Mouse (Mus musculus) forebrain, embryonic 10.5 days (tissue): ENCODE results near the gene Il1f9. TPM values are rescaled to one million over a fixed set of nuclear protein-coding genes. Genes with fewer than 3 reads are reported as not detected.
A peak's percentile ranks its signal among the peaks of the same experiment; 100 is the strongest.
"Not testable (repeated sequence)": the region's sequence is repeated elsewhere in the genome, so short reads cannot be mapped to it uniquely, and the experiment has no call there.

Source experiments
- DNase-seq: peaks from one replicate; pipeline ENCODE4 v3.0.0-alpha.2; 2017; ENCODE audit warnings: low spot score; ENCODE audit errors: extremely low spot score
- H3K27ac ChIP-seq: fragments of 300-500 bp; sonication (generic); 2 replicates; pipeline ENCODE4 v1.5.1; 2016; ENCODE audit warnings: mild to moderate bottlenecking
- H3K27me3 ChIP-seq: fragments of 300-500 bp; sonication (generic); 2 replicates; pipeline ENCODE4 v1.6.1; 2016; ENCODE audit warnings: mild to moderate bottlenecking; ENCODE audit not compliant: poor library complexity, severe bottlenecking
- H3K36me3 ChIP-seq: fragments of 300-500 bp; sonication (generic); replicated peaks from 2 replicates; pipeline ENCODE4 v1.6.1; 2016; ENCODE audit warnings: mild to moderate bottlenecking, moderate library complexity
- H3K4me1 ChIP-seq: fragments of 300-500 bp; sonication (generic); 2 replicates; pipeline ENCODE4 v1.6.1; 2016
- H3K4me3 ChIP-seq: fragments of 300-500 bp; sonication (generic); 2 replicates; pipeline ENCODE4 v1.5.1; 2016; ENCODE audit warnings: mild to moderate bottlenecking, moderate library complexity
- H3K9me3 ChIP-seq: fragments of 300-500 bp; sonication (generic); 2 replicates; pipeline ENCODE4 v1.6.1; 2016; ENCODE audit warnings: mild to moderate bottlenecking, moderate library complexity
- WGBS: fragments of 180-500 bp; shearing (Covaris S2); methylation state at CpG from one replicate; pipeline ENCODE4 v1.1.7; 2016; 5-methylcytosine and 5-hydroxymethylcytosine counted together
- polyA plus RNA-seq: library from polyadenylated mRNA; unstranded; fragments of >200 nt; fragmentation: Nextera tagmentation; extraction: Ambion mirVana; gene quantifications from 2 replicates; pipeline ENCODE4 v1.2.1, GENCODE M21; 2016

The Il1f9 gene
- not detected in 2 replicates for polyA plus RNA-seq

DNA sequence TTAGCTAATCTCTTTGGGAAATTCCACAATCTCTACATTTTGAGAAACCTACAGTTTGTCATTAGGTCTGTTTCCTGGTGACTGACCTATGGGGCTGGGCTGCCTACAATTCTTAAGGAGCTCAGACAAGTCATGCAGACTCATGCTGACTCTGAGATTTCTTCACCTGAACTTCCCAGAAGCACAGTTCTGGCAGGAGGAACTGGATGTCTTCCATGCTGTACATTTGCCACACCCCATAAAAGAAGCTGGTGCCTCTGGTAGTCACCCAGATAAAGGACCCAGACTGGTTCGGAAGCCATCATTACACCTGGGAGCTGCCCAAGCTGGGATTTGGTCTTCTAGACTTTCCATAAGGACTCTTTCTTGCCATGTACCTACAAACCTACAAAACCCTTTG lies at the start of gene Il1f9:
Il1f9 (plus strand) TSS at position 301 of the 400 bp plus-strand sequence.
- DNase-seq = no peak
- Histone ChIP-seq H3K27me3 (no peaks in the 10 kb centered on the region), H3K9me3 (no peaks in the 10 kb centered on the region), H3K36me3 (no peaks in the 10 kb centered on the region), H3K4me3 (no peak within 1 kb of the TSS), H3K4me1 (no peaks in the 10 kb centered on the region), H3K27ac (no peak within 1 kb of the TSS)
- 94% methylated on average over 1 of the region's 1 CpGs for WGBS

DNA sequence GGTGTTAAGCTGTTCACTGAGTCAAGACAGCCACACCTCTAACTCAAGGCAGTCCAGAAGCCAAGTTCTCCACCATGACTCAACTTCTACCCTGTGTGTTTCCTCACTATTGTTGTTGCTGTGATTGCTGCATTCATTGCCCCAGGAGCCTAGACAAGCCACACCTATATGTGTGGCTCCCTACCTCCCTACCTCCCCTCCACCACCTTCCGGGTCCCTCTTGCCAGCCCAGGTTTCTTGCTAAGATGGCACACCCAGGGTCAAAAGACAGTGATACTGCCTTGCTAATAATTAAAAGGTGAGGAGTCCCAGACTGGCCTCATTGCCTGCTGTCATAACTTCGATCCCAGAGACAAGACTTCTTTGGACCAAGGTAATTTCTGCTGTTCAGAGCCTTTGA lies 33.4 kb upstream of the Il1f9 start, which contains the start of gene Il1f8:
Il1f8 (plus strand) TSS at position 301 of the 400 bp plus-strand sequence.
- 88% methylated on average over 2 of the region's 2 CpGs for WGBS

DNA sequence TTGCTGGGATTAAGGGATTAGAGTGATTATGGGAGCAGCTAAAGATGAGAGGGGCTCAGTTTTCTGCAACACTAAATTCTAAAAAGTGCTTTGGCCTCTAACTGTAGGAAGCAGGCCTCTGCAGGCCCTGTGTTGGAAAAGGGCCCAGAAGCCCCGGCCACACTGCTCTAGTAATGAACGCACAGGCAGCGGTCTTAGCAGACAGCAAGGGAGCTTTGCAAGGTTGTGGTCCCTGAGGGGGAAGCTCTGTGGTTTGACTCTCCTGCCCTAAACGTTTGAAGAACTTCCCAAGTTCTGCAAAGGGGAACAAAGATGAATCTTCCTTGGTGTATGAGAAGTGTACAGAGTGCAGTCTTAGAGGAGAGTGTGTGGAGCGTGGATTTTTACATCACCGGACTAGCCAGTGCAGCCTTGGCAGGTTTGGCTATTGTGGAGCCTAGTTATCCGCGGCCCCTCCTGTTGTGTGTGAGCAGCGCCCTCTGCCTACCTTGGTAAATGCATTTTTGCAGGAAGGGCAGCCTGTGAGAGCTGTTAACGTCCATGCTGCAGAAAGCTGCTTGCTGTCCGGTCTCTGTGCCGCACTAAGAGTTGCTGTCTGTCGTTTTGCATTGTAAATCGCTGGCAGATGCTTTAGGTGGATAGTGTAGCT lies 4.5 kb upstream of the Il1f9 start:
- not testable (repeated sequence) for H3K27ac ChIP-seq, H3K9me3 ChIP-seq, H3K4me1 ChIP-seq, H3K27me3 ChIP-seq, H3K36me3 ChIP-seq
- 17% methylated on average over 14 of the region's 14 CpGs for WGBS
- H3K4me3 ChIP-seq = peak overlapping the region; percentile 24; the same call in 1 of the 2 replicates
- peak; percentile 50 for DNase-seq

More for the DNA sequence above, 33.4 kb upstream of the Il1f9 start, which contains the start of gene Il1f8:
- no peaks in the 10 kb centered on the region for H3K9me3 ChIP-seq
- no peaks in the 10 kb centered on the region for H3K36me3 ChIP-seq
- H3K4me1 ChIP-seq = no peaks in the 10 kb centered on the region
- H3K4me3 ChIP-seq = no peak within 1 kb of the TSS
- DNase-seq = no peak
- H3K27me3 ChIP-seq = no peaks in the 10 kb centered on the region
- no peak within 1 kb of the TSS for H3K27ac ChIP-seq

DNA sequence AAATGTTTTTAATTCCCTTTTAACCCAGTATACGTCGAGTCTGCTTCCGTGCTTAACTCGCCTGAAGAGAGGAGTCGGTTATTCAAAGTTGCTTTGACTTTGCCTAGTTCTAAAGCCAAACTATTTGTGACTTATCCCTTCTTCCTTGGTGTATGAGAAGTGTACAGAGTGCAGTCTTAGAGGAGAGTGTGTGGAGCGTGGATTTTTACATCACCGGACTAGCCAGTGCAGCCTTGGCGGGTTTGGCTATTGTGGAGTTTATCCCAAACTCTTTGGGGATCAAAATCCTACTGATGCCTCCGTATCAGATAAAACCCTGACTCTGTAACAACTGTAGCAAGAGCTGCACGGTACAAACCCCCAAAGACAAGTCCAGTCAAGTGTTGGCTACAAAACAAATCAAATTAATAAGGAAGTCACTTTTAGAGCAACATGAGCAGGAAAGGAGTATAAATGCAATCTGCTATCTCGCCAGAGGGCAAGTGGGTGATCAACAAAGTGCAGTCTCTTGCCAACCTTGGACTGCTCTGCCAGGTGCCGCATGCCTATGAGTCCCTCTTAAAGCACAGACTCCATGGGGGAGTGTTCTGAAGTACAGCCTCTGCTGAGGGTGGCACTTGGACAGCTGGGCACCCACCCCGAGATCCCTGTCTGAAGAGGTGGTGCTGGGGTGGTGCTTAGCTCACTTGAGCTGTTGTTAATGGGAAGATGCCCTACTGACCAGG lies 3.7 kb upstream of the Il1f9 start:
- peak overlapping the region; percentile 24; the same call in 1 of the 2 replicates for H3K4me3 ChIP-seq
- WGBS = 68% methylated on average over 13 of the region's 13 CpGs

DNA sequence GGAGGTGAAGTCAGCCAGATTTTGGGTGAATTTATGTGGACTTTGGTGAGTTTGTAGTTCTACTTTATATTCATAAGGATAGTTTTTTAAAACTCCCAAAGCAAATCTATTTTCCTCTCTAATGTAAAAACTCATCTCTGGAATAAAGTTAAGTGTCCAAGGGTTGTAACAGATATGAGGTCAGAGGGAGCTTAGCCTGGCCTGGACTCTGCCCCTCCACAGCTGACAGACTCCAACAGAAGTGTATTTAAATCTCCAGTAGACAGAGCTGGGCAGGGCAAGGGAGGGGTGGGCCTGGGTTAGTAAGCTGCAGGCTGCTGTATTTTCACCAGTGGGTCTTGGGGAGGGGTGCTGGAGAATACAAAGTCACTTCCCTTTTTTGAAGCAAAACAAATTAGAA lies 2.2 kb upstream of the Il1f9 start:
- not testable (repeated sequence) for DNase-seq, H3K9me3 ChIP-seq, H3K27ac ChIP-seq, H3K27me3 ChIP-seq, H3K36me3 ChIP-seq, H3K4me3 ChIP-seq, H3K4me1 ChIP-seq

More for the DNA sequence above, 3.7 kb upstream of the Il1f9 start:
- not testable (repeated sequence) for H3K9me3 ChIP-seq, DNase-seq, H3K27me3 ChIP-seq, H3K27ac ChIP-seq, H3K36me3 ChIP-seq, H3K4me1 ChIP-seq

DNA sequence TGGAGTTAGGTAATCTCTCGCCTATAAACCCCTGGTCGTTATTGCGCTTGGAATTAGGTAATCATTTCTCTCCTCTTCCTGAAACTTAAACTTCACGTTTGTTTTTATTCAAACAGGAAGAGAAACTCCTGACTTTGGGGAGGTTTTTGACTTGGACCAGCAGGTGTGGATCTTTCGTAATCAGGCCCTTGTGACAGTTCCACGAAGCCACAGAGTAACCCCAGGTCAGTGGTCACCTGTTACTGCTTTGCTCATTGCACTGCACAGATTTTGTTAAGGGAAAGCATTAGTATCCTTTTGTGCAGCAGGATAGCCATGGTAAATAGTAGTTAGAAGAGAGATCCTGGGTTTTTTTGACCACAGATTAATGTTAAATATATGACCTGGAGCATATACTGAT lies 1.3 kb downstream of the Il1f9 start:
- H3K4me1 ChIP-seq = no peaks in the 10 kb centered on the region
- H3K9me3 ChIP-seq = no peaks in the 10 kb centered on the region
- DNase-seq = no peak
- WGBS = 83% methylated on average over 6 of the region's 6 CpGs
- no peak overlapping the region for H3K4me3 ChIP-seq
- no peak overlapping the region for H3K27ac ChIP-seq
- no peaks in the 10 kb centered on the region for H3K36me3 ChIP-seq
- H3K27me3 ChIP-seq = no peaks in the 10 kb centered on the region

DNA sequence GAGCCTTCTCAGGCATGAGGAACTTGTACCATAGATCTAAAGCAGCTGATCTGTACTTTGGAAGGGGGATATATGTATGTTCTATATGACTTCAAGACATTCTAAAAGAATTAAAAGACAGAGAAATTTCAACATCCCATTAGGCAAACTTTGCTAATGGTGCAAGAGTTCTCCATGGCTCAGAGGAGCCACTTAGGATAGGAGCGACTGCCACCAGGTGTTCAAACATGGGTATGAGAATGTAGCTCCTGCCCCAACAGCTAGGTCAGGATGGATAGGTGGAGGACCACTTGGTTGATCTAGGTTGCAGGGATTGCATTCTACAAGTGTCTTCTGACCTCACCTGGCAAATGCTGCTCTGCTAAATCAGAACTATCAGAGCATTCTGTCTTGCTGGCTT lies 1.9 kb downstream of the Il1f9 start:
- H3K27ac ChIP-seq = no peak overlapping the region
- H3K9me3 ChIP-seq = no peaks in the 10 kb centered on the region
- H3K4me3 ChIP-seq = no peak overlapping the region
- DNase-seq = no peak
- no peaks in the 10 kb centered on the region for H3K36me3 ChIP-seq
- H3K4me1 ChIP-seq = no peaks in the 10 kb centered on the region
- H3K27me3 ChIP-seq = no peaks in the 10 kb centered on the region
- 50% methylated on average over 1 of the region's 1 CpGs for WGBS

DNA sequence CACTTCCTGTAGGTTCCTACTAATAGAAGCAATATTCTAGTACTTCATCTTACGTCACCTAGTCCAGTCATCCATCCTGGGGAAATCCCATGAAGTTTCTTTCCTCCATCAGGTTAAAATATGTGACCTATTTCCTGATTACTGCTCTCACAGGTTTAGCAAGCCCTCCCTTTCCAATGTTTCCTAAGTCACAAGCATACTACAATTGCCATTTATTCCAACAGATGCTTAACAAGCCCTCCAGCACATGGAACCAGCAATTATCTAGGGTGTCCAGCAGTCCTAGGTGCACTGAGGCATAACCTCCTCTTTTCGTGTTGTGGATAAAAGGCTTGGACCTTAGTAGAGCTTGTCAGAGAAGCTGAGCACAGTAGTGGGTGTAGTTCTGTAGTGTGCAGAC lies 28.8 kb downstream of the Il1f9 start, which contains the start of gene Il1f6:
Il1f6 (plus strand) TSS at position 301 of the 400 bp plus-strand sequence.
- Histone ChIP-seq H3K36me3 (no peaks in the 10 kb centered on the region), H3K27ac (no peak within 1 kb of the TSS), H3K27me3 (no peaks in the 10 kb centered on the region), H3K4me3 (no peak within 1 kb of the TSS), H3K4me1 (no peaks in the 10 kb centered on the region), H3K9me3 (no peaks in the 10 kb centered on the region)
- no peak for DNase-seq
- WGBS = 69% methylated on average over 2 of the region's 2 CpGs

DNA sequence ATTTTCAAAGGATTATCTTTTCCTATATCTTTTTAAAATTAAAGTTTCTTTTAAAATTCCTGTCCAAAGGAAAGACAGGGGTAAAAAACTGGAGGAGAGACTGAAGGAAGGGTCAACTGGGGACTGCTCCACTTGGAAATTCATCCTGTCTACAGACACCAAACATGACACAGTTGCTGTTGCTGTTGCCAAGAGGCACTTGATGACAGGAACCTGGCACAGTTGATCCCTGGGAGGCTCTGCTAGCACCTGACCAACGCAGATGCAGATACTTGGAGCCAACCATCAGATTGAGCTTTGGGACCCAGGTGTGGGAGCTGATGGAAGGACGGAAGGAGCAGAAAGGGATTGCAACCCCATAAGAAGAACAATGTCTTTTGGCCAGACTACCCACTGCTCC lies 40.9 kb downstream of the Il1f9 start:
- Histone ChIP-seq H3K27ac (no peak overlapping the region), H3K36me3 (no peaks in the 10 kb centered on the region), H3K9me3 (no peaks in the 10 kb centered on the region), H3K4me3 (no peak overlapping the region), H3K4me1 (no peaks in the 10 kb centered on the region), H3K27me3 (no peaks in the 10 kb centered on the region)
- DNase-seq = no peak
- WGBS = 90% methylated on average over 2 of the region's 2 CpGs

Other genes starting within 250 kb of the Il1f9 start
- gene Hnmt, start 137.1 kb upstream of the Il1f9 start, polyA plus RNA-seq = 1.6 and 1.9 TPM in 2 replicates
- not detected in 2 replicates for gene Tbpl2, start 89.9 kb upstream of the Il1f9 start, polyA plus RNA-seq
- not detected in 2 replicates for gene Il1f8, start 33.3 kb upstream of the Il1f9 start, polyA plus RNA-seq
- gene Il1f6, start 28.9 kb downstream of the Il1f9 start, polyA plus RNA-seq = not detected in 2 replicates
- gene Il1f5, start 90.5 kb downstream of the Il1f9 start, polyA plus RNA-seq = not detected in 2 replicates
- not detected in 2 replicates for gene Il1f10, start 104.7 kb downstream of the Il1f9 start, polyA plus RNA-seq
- gene Il1rn, start 150.4 kb downstream of the Il1f9 start, polyA plus RNA-seq = not detected in 2 replicates
- 0.46 and 0.60 TPM in 2 replicates for gene Psd4, start 181.1 kb downstream of the Il1f9 start, polyA plus RNA-seq